Mouse (Mus musculus) ES-Bruce4 (cell line): Measurements from ENCODE around the gene Tgfbr2. TPM values are rescaled to one million over a fixed set of nuclear protein-coding genes. Genes with fewer than 3 reads are reported as not detected.

Source experiments
- H3K27ac ChIP-seq: 2 replicates; pipeline ENCODE4 v1.5.1; 2012; ENCODE audit warnings: low read length, inconsistent platforms; ENCODE audit not compliant: insufficient read depth
- H3K27me3 ChIP-seq: 2 replicates; pipeline ENCODE4 v1.6.1; 2012; ENCODE audit warnings: mild to moderate bottlenecking, low read length, inconsistent platforms; ENCODE audit not compliant: control insufficient read depth, poor library complexity, insufficient read depth, severe bottlenecking
- H3K36me3 ChIP-seq: 2 replicates; pipeline ENCODE4 v1.6.1; 2012; ENCODE audit warnings: inconsistent platforms, mild to moderate bottlenecking, low read length, moderate library complexity; ENCODE audit not compliant: control insufficient read depth, poor library complexity, insufficient read depth, severe bottlenecking
- H3K4me1 ChIP-seq: one replicate; pipeline ENCODE4 v1.8.1; 2011; ENCODE audit warnings: low read length; ENCODE audit not compliant: control insufficient read depth, insufficient read depth
- H3K4me3 ChIP-seq: 2 replicates; pipeline ENCODE4 v1.5.1; 2011; ENCODE audit warnings: low read depth, mild to moderate bottlenecking, low read length
- H3K9ac ChIP-seq: 2 replicates; pipeline ENCODE4 v1.6.1; 2012; ENCODE audit warnings: low read depth, mild to moderate bottlenecking, inconsistent platforms; ENCODE audit not compliant: poor library complexity, severe bottlenecking
- H3K9me3 ChIP-seq: replicated peaks from 2 replicates; pipeline ENCODE4 v1.6.1; 2012; ENCODE audit warnings: mild to moderate bottlenecking, low read length, inconsistent platforms; ENCODE audit not compliant: control insufficient read depth, poor library complexity, insufficient read depth, severe bottlenecking
- CTCF ChIP-seq: IDR thresholded peaks from one replicate; pipeline ENCODE4 v1.8.1; 2011; ENCODE audit warnings: low read depth, low read length
- EP300 ChIP-seq: IDR thresholded peaks from 2 replicates; pipeline ENCODE4 v1.6.1; 2011; ENCODE audit warnings: low read depth, low read length; ENCODE audit not compliant: insufficient read depth
- POLR2A ChIP-seq: IDR thresholded peaks from one replicate; pipeline ENCODE4 v1.8.1; 2011; ENCODE audit warnings: low read length; ENCODE audit not compliant: insufficient read depth
- polyA plus RNA-seq: library from polyadenylated mRNA; stranded (reverse); fragments of >200 nt; gene quantifications from 2 replicates; pipeline ENCODE4 v1.2.4, GENCODE M21; 2011; ENCODE audit warnings: low read depth; ENCODE audit not compliant: missing spikeins, insufficient read depth, insufficient read length

Gene Tgfbr2
- polyA plus RNA-seq, 1 experiment = 3.4 TPM

GRCm38 (mm10) chr9:116122544-116122943, 52.6 kb downstream of the Tgfbr2 start:
- no peaks in the 10 kb centered on the region for H3K27me3 ChIP-seq
- no peaks in the 10 kb centered on the region for H3K36me3 ChIP-seq
- H3K9me3 ChIP-seq = no peaks in the 10 kb centered on the region
- no peak overlapping the region for H3K4me3 ChIP-seq
- no peak overlapping the region for H3K9ac ChIP-seq
- H3K4me1 ChIP-seq = no peaks in the 10 kb centered on the region
- H3K27ac ChIP-seq = no peak overlapping the region
- TF ChIP-seq EP300 (no peak), POLR2A (no peak), CTCF (no peak)

- Histone ChIP-seq H3K4me3 (no peak overlapping the region), H3K4me1 (no peaks in the 10 kb centered on the region), H3K27ac (no peak overlapping the region), H3K9ac (no peak overlapping the region), H3K9me3 (no peaks in the 10 kb centered on the region), H3K36me3 (no peaks in the 10 kb centered on the region), H3K27me3 (no peaks in the 10 kb centered on the region)
- TF ChIP-seq CTCF (no peak), EP300 (no peak), POLR2A (no peak)
These were observed 53.7 kb downstream of the Tgfbr2 start for GRCm38 (mm10) chr9:116121472-116121871.

- no peak for TF ChIP-seq CTCF
- TF ChIP-seq EP300 = no peak
- TF ChIP-seq POLR2A = no peak
- H3K36me3 ChIP-seq = no peaks in the 10 kb centered on the region
These were observed 55.2 kb downstream of the Tgfbr2 start for GRCm38 (mm10) chr9:116119990-116120389.

GRCm38 (mm10) chr9:116118332-116118872, 56.8 kb downstream of the Tgfbr2 start:
- TF ChIP-seq EP300 = no peak
- no peak for TF ChIP-seq POLR2A
- no peak for TF ChIP-seq CTCF
- H3K27me3 ChIP-seq = no peaks in the 10 kb centered on the region
- no peaks in the 10 kb centered on the region for H3K4me1 ChIP-seq
- H3K9ac ChIP-seq = no peak overlapping the region
- H3K9me3 ChIP-seq = no peaks in the 10 kb centered on the region
- H3K27ac ChIP-seq = no peak overlapping the region
- no peak overlapping the region for H3K4me3 ChIP-seq
- no peaks in the 10 kb centered on the region for H3K36me3 ChIP-seq

More at GRCm38 (mm10) chr9:116119990-116120389, 55.2 kb downstream of the Tgfbr2 start:
- H3K27me3 ChIP-seq = no peaks in the 10 kb centered on the region
- H3K9ac ChIP-seq = no peak overlapping the region
- no peak overlapping the region for H3K4me3 ChIP-seq
- H3K27ac ChIP-seq = no peak overlapping the region
- H3K9me3 ChIP-seq = no peaks in the 10 kb centered on the region
- H3K4me1 ChIP-seq = no peaks in the 10 kb centered on the region

- H3K9ac ChIP-seq = no peak overlapping the region
- no peaks in the 10 kb centered on the region for H3K27me3 ChIP-seq
- TF ChIP-seq EP300 (no peak), POLR2A (no peak), CTCF (no peak)
- H3K27ac ChIP-seq = no peak overlapping the region
- no peaks in the 10 kb centered on the region for H3K9me3 ChIP-seq
- H3K36me3 ChIP-seq = no peaks in the 10 kb centered on the region
- H3K4me3 ChIP-seq = no peak overlapping the region
- H3K4me1 ChIP-seq = no peaks in the 10 kb centered on the region
These were observed 59.3 kb downstream of the Tgfbr2 start for GRCm38 (mm10) chr9:116115875-116116274.

GRCm38 (mm10) chr9:116114339-116114738, 60.8 kb downstream of the Tgfbr2 start:
- Histone ChIP-seq H3K27me3 (no peaks in the 10 kb centered on the region), H3K9me3 (no peaks in the 10 kb centered on the region), H3K9ac (no peak overlapping the region), H3K27ac (no peak overlapping the region), H3K4me3 (no peak overlapping the region), H3K36me3 (no peaks in the 10 kb centered on the region), H3K4me1 (no peaks in the 10 kb centered on the region)
- TF ChIP-seq POLR2A = no peak
- no peak for TF ChIP-seq EP300
- TF ChIP-seq CTCF = no peak
